Mouse (Mus musculus) heart, adult 2 months (tissue): ENCODE data around the gene Nudt9.

ENCODE experiments used
- CTCF ChIP-seq: fragments of 200-600 bp; IDR thresholded peaks from 2 replicates; pipeline ENCODE4 v1.8.1; 2022; ENCODE audit warnings: antibody characterized with exemption, mild to moderate bottlenecking, moderate library complexity
- EP300 ChIP-seq: fragments of 200-500 bp; IDR thresholded peaks from 2 replicates; pipeline ENCODE4 v1.6.1; 2011; ENCODE audit warnings: low read depth, low read length, control low read depth; ENCODE audit not compliant: insufficient read depth
- POLR2A ChIP-seq: fragments of 200-500 bp; IDR thresholded peaks from 2 replicates; pipeline ENCODE4 v1.6.1; 2011; ENCODE audit warnings: mild to moderate bottlenecking, low read depth, low read length, control low read depth; ENCODE audit not compliant: insufficient read depth

DNA sequence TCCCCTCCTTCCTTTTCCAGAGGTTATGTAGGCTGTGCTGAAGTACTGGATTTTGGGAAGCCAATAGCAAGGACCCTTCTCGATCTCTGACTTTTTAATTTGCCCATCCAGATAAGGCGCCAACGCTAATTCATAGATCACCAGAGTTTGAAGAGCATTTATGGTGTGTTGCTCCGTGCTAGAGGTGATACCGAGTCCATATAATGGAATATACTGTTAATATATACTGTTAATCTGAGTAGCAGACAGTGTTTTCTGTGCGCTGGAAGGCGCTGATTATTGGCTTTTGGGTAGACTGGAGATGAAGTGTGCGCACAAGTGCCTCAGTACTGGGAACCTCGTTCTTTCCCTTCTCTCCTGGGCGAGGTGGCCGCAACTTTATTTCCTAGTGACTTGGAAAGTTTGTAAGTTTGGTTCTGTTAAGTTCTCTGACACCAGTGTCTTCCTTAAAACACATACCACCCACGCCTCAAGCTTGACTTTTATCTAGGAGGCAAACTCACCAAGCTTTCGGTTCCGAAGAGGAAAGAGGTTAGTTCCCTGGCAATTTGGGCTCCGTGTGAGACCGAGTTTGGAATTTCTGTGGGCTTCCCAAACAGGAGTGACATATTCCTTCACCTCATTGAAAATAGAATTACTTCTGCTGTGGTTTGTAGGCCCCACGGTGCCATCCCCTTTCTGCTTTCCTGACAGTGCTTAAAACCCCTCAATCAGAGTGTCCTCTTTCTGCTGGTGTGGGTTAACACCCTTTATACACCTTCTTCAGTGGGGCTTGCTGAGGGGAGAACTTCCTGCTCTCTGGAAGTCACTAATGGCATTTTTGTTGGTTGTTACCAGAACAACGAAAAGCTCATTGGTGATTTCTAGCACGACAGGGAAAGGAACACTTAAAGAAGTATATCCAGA, 1.3 kb downstream of the Nudt9 start:
- TF ChIP-seq CTCF (no peak), POLR2A (no peak), EP300 (no peak)
